Mouse (Mus musculus): ENCODE measurements around the gene Usp22.
A peak's percentile ranks its signal among the peaks of the same experiment; 100 is the strongest.
"Not testable (repeated sequence)": the region's sequence is repeated elsewhere in the genome, so short reads cannot be mapped to it uniquely, and the experiment has no call there.

The Usp22 gene

GRCm38 (mm10) chr11:61174821-61175658 is at the start of gene Usp22:
Usp22 (minus strand) TSS chr11:61175055.
- DNase-seq (ENCODE audit: low spot score) = peak; percentile 96

GRCm38 (mm10) chr11:61224234-61224744 is 49.4 kb upstream of the Usp22 start:
- no peak for DNase-seq (ENCODE audit: low spot score)

DNA sequence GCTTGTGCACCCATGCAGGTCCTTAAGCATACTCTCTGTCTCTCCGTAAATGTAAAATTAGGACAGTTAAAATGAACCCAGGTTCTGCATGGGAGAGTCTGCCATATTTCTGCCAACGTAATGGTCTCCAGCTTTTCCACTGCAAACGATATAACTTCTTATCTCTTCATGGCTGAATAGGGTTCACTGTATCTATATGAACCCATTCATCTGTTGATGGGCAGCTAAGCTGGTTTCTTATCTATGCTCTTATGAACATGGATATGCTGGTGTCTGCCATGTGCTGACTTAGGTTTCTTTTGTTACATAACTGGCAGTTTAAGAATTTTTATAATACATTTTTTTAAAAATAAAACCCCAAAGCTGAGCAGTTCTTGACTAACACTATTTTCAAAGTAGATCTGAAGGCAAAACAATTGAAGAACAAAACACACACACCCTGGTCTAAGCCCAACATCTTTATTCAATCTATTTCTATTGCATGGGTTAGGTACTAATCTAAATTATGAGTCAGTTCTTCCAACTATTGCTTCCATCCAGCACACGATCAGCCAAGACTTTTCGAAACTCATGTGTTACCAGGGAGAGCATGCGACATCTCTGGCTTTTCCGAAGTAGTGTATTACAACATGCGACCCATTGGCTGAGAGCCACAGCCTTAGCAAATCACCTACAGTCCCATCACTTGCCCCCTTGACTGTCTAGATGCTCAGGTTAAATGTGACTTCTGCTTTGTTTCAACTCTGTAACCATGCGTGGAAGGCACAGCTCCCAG is 48.3 kb upstream of the Usp22 start:
- DNase-seq (ENCODE audit: low spot score) = no peak

GRCm38 (mm10) chr11:61222007-61222406 is 47.2 kb upstream of the Usp22 start:
- no peak for DNase-seq (ENCODE audit: low spot score)

DNA sequence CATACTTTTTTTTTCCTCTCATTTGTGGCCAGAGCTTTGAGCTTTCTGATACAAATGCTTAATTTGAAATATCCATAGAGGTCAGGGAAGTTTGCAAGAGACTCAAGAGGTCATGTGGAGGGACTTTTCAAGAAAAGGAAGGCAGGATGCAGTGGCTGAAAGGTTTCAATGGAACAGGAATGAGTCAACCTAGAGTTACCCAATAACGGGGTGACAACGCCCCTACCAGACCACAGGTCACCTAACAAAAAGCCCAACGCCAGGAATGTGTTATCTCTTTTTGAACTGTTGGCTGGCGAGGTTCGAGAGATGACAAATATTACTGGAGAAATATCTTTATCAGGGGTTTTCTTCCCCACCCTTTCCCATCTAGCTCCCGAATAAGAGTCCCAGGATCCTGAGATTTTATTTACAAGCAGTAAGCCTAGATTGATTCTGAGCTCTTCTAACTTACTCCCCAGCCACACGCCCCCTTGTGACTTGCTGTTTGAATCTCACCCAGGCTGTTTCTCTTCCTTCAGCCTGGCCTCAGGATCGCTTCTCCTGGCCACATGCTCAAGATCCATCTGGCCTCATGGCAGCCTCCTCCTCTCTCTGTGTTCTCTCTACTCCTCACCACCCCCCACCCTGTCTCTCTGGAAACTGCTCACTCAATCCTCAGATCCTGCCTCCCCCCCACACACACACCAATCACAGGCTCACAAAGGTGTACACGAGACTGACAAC is 45.5 kb upstream of the Usp22 start:
- DNase-seq (ENCODE audit: low spot score) = no peak

- DNase-seq (ENCODE audit: low spot score) = no peak
Measured at GRCm38 (mm10) chr11:61215936-61216335, 41.1 kb upstream of the Usp22 start.

GRCm38 (mm10) chr11:61212102-61212501 is 37.2 kb upstream of the Usp22 start:
- no peak for DNase-seq (ENCODE audit: low spot score)

GRCm38 (mm10) chr11:61208316-61208715 is 33.5 kb upstream of the Usp22 start:
- DNase-seq (ENCODE audit: low spot score) = no peak

- DNase-seq (ENCODE audit: low spot score) = no peak
Measured at GRCm38 (mm10) chr11:61207487-61208246, 32.8 kb upstream of the Usp22 start, which contains the start of gene Aldh3a1. Aldh3a1 (plus strand) TSS chr11:61207537.

- no peak for DNase-seq (ENCODE audit: low spot score)
Measured at GRCm38 (mm10) chr11:61206136-61206535, 31.3 kb upstream of the Usp22 start.

GRCm38 (mm10) chr11:61205167-61205950 is 30.5 kb upstream of the Usp22 start:
- DNase-seq (ENCODE audit: low spot score) = no peak

- DNase-seq (ENCODE audit: low spot score) = no peak
Measured at GRCm38 (mm10) chr11:61202810-61203209, 28.0 kb upstream of the Usp22 start.

GRCm38 (mm10) chr11:61202186-61202585 is 27.3 kb upstream of the Usp22 start:
- DNase-seq (ENCODE audit: low spot score) = no peak

DNA sequence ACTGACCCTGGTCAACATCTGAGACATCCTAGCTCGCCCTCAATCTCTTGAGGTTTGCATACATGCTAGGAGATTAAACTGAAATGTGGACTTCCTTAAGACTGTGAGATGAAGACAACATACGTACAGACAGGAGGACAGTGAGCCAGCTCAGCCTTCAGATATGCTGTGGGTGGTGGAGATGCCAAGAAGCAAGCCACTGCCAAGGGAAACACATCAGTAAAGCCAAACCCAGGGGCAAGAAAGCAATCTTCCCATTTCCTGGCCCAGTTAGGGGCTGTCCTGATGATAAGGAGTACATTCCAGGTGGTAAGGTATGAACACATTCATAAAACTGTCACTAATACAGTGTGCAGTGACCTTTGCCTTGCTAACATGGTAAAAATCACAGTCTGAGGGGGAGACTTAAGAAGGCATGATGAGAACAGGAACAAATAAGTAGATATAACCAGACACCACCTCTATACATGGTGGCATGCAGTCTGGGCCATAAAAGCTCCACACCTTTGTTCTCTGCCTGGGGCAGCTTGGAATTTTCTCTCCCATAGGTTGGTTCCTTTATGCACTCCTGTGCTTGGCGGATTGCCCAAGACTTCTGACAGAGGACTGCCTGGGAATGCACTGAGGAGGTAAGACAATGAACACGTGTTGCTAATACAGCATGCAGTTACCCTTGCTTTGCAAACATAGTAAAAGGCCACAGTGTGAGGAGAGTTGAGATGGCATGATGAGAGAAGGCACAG is 24.9 kb upstream of the Usp22 start:
- DNase-seq (ENCODE audit: low spot score) = no peak

GRCm38 (mm10) chr11:61197935-61198334 is 23.1 kb upstream of the Usp22 start:
- no peak for DNase-seq (ENCODE audit: low spot score)

DNA sequence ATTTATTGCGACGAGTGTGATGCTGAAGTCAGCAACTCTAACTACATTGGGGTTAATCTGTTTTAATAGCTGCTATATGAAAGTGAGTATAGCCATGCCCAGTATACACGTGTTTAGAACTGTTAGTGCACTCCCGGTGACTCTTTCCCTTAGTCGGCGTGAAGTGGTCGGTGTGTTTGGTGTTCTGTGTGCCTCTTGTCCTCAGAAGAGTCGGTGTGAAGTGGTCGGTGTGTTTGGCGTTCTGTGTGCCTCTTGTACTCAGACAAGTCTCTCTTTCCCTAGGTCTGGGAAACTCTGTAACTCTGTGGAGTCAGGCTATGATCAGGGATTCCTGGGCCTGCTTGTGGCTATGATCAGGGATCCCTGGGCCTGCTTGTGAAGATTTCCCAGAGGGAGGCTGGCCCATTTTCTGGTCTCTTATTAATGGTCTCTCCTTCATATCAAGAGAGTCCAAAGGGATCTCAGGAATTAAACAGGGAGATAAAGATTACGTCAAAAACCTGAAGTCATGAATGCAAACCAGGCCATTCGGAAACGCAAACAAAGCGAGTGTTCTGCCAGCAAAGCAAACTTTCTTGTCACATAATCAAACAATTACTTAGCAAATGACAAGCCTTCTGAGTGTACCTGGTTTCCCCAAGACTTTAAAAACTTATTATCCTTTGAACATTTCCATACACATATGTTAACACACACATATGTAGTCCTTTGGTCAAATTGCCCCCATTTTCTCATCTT is 21.9 kb upstream of the Usp22 start:
- DNase-seq (ENCODE audit: low spot score) = no peak

DNA sequence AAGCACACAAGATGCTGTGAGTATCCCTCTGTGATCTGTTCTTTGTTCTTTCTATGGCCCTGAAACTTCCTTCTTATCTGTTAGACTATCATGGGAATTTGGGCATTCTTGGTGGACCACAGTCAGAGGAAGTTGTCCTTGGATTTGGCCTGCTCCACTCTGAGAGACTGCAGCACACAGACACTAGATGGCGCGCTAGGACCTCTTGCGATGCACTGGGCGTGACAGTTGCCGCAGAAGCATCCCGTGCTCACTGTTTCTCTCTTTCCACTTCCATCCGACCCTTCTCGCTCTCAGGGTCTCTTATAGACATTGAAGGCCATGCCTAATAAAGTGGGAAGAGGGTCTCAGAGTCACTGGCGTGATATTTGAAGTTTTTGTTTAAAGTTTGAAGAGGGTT is 18.5 kb upstream of the Usp22 start:
- peak; percentile 76 for DNase-seq (ENCODE audit: low spot score)

- no peak for DNase-seq (ENCODE audit: low spot score)
Measured at GRCm38 (mm10) chr11:61192779-61193178, 17.9 kb upstream of the Usp22 start.

DNA sequence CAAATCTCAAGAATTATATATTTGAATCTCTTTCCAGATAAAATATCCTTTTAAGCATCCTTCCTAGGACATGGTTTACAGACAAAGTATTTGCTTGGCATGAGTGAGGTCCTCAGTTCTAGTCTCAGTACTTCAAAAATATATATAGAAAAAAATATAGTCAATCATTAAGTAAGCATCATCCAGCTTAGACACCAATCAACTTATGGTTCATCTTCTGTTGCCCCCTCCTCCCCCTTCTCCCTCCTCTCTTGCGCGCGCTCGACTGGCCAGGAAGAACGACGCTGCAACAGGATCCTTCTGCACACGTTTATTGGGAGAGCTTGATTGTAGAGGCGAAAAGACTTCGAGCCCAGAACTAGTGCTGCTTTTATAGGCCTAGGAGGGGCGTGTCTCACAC is 17.3 kb upstream of the Usp22 start:
- not testable (repeated sequence) for DNase-seq (ENCODE audit: low spot score)

All from ovary, postnatal 14 days (tissue).